Mouse (Mus musculus): ENCODE measurements around the gene Sgpl1.

Sgpl1 gene

DNA sequence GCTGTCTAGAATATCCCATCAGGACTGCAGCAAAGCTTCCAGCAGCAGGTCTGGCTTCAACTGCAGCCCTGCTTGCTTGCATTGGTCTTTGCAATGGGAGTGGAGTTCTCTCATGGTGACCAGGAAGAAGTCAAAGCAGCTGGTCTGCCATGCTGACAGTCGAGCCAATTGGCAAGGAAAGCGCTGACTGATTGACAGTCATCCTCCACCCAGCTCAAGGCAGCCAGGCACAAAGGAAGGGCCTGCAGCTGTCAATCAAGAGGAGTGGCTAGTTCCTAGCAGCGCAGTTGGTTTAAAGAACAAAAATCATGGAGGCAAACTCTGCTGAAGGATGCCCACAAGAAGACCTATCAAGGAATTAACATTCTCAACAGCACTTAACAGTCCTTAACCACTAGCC, 61.0 kb downstream of the Sgpl1 start:
- no peak for DNase-seq (ENCODE audit: low spot score in 2 of 2)

DNA sequence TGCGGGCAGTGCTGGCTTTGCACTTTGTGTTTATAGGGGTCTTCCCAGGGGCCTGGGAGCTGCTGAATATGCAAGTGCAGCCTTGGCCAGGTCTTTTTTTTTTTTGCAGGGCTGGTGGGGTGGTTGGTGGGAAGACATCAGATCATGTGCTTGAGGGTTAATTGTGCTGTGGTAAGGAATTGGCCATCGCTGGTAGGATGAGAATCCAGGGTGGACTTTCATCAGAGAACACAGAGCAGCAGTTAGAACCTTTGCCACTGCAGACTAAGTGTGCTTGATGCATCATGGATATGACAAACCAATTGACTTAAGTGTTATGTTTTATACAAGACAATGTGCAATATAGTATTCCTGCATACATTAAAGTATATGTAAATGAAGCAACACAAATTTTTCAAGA, 62.1 kb downstream of the Sgpl1 start:
- DNase-seq (ENCODE audit: low spot score in 2 of 2), result no peak

DNA sequence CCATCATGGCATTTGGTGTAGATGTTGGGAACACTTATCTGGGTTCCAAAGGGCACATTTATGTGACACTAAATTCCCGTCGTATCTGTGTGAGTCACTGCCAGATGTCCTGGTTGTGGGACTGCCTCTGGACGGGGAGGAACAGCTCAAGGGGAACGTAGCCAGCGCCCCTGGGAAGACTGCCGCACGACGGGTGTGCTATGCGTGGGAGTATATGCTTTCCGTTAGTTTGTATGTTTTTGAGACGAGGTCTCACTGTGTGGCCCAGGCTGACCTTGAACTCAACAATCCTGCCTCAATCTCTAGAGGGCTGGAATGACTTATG, 66.6 kb downstream of the Sgpl1 start:
- DNase-seq (ENCODE audit: low spot score in 2 of 2), result peak in 1 of 2 experiments; percentile 37

DNA sequence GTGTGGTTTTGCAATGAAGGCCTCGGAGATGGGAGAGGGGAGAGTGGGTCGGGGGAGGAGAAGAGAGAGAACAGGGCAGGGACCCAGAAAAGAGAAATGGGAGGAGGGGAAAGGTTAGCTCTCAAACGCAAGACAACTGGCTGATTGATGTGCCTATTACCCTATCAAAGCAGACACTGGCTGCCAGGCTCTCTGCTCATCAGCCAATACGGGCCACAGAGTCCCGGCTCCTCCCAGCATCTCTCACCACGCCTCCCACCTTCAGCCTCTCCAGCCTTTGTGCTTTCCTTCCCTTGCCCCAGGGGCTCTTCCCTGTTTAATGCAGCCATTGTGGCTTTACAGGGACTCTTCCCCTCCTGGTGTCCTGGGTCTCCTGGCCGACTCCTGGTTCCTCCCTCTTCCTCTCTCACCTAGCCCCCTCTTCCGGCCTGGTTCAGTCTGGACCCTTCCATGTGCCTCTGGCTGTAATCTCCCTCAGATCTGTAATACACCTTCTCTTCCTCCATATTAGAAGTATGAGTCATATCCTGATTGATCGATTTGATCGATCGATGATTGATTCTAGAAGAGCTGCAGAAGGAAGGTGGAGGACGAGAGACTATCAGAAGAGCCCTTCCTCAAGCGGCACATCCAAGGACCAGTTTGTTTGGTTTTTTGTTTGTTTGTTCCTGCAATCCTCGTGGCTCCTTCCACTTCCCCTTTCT, 67.1 kb downstream of the Sgpl1 start:
- peak in 1 of 2 experiments; percentile 69 for DNase-seq (ENCODE audit: low spot score in 2 of 2)

DNA sequence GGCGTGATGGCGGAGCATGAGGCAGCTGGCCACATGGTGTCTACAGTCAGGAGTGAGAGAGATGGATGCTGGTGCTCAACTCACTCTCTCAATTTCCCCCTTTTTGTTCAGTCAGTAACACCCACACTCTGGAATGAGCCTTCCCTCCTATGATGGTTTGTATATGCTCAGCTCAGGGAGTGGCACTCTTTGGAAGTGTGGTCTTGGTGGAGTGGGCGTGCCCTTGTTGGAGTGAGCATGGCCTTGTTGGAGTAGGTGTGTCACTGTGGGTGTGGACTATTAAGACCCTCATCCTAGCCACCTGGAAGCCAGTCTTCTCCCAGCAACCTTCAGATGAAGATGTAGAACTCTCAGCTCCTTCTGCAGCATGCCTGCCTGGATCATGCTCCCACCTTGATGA, 71.9 kb downstream of the Sgpl1 start:
- no peak for DNase-seq (ENCODE audit: low spot score in 2 of 2)

DNA sequence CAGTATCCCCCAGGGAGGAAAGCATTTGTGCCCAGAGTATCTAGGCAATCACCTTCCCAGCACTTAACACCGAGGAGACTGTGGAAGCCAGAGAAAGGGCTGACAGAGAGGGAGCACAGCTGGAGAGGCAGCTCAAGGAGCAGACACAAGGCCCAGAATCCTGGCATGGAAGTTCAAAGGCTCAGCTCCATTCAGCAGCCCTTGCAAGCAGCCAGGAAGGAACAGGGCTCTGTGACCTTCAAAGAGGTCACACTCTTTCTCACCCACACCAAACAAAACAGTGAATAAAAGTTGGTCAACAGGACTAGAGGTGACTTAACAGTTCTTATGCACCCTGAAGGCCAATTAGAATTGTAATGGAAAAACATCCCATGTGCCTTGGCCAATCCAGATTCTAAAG, 72.9 kb downstream of the Sgpl1 start:
- no peak for DNase-seq (ENCODE audit: low spot score in 2 of 2)

DNA sequence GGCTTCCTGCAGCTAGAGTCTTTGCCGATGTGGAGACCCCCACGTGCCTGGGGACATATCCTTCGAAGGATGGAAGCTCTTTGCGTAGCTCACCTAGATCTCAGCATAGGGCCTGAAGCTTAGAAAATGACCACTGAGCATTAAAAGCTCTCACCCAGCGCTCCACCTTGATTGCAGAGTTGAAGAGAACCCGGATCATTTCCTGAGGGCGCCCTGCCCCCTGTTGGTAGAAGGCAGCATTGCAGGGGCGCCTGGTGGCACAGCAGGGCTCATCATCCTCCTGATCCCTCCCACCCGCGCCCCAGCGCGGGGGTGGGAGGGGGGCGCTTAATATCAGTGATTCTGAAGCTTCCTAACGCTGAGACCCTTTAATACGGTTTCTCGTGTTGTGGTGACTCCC, 75.2 kb downstream of the Sgpl1 start:
- DNase-seq (ENCODE audit: low spot score in 2 of 2), result peak in 1 of 2 experiments; percentile 34

DNA sequence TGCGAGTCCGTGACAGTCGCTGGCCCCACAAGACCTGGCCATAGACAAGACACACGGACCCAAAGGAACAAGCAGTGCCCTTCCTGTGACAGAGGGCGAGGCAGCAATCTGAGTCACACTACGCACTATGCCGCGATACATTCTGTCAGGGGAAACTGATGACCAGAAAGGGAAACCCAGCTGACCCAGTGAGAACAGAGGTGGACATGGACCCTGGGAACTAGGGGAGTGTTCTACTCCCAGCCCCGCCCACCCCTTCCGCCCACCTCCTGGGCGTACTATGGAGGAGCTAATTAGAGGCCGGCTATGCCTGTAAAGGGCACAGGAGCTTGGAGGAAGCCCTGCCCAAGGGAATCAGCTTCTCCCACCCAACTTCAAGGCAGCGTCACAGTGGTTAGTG, 78.3 kb downstream of the Sgpl1 start:
- no peak for DNase-seq (ENCODE audit: low spot score in 2 of 2)

DNA sequence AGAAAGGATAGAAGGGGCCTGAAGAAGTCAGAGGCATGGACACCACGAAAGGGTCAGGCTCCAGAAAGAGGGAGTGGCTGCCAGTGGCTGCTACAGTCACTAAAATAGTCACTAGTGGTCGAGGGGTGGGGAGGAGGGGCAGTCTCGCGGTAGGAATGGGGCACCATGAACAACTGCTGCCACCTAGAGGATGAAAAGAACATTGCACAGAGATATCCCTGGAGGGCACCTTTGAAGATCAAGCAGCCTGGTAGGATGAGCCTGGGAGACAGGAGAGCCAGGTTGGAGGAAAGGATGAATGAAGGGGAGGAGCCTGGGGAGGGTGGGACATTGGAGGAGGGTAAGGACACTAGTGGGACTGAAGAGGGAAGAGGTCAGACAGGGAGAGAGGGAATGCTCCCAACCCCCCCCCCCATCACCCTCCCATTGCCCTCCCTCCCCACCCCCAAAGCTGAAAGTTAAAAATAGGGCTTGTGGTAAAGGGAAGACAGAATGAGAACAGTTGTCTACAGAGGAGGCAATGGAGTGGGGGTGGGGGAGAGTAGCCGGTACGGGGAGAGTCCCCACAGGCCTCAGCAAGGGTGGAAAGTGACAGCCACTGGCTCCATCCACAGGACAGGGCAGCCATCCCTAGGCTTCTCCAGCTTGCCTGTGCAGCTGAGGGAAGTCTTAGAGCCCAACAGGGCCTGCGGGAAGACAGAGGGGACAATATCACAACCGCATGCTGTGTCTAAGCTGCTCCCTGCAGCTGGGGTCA, 78.9 kb downstream of the Sgpl1 start:
- no peak for DNase-seq (ENCODE audit: low spot score in 2 of 2)

DNA sequence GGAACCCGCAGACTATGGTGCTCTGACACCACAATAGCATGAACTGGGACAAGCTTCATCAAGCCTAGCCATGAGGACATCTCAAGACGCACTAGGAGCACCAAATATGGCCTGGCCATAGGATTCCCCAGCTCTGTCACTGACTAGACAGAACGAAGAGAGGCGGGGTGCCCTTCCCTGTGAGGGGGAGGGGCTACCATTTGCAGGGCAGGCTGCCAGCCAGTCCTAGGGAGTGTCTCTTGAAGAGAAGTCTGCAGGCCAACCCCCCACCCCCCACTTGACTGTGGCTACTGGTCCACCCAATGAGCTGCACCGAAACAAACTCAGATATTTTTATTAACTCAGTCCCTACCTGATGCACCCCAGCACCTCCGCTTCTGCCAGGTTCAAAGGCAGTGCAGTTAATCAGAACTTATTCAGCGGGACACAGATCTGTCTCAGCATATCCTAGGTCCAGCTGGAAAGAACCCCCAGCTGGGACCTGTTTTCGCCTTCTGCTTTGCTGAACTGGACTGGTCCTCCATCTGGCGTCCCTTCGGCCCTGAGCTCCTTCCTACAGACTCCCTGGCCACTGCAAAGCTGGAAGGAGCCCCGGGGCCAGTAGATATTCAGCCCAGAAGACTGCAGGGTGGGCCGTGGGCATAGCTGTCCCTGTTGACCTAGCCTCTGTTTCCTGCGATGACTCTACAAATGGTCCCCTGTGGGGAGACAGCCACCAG, 82.1 kb downstream of the Sgpl1 start:
- peak; percentile 52 to 76 for DNase-seq (ENCODE audit: low spot score in 2 of 2)

DNA sequence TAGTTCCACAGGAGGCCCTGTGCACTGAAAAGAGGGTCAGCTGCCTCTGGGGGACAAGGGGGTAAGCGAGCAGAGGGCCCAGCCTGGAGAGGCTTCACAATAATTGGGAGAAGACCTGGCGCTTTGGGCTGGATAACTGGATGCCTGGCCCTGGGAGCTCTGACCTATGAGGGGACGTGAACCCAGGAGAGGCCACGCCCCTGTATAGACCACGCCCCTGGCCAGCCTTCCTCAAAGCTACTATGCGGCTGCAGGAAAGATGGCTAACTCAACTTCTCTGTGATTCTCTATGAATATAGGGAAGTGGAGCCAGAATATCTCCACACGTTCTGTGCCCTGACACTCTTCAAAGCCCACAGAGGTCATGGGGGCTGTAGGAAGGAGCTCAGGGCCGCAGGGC, 82.9 kb downstream of the Sgpl1 start:
- no peak for DNase-seq (ENCODE audit: low spot score in 2 of 2)

DNA sequence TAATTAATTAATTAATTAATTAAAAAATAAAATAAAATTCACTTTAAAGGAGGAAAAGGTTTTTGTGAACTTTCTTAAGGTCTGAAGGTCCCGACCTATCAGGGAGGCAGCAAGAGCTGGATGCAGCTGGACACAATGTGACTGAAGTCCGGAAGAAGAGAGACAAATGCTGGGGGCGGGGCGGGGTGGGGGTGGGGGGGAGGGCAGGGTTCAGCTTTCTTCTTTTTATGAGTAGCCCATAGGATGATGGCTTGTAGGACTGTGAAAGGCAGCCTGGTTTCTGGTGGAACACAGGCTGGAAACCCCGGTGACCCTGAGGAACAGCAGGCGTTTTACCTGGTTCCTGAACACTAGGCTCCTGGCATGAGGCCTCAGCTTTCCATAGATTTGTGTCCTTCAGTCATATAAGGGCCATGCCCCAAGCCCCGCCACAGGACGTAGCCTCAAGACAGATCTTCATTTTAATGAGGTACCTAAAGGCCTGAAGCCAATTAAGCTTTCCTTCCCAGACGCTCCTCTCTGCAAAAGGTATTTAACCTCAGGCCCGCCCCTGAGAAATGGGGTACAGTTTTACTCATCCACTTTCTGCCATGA, 84.1 kb downstream of the Sgpl1 start:
- DNase-seq (ENCODE audit: low spot score in 2 of 2), result no peak

DNA sequence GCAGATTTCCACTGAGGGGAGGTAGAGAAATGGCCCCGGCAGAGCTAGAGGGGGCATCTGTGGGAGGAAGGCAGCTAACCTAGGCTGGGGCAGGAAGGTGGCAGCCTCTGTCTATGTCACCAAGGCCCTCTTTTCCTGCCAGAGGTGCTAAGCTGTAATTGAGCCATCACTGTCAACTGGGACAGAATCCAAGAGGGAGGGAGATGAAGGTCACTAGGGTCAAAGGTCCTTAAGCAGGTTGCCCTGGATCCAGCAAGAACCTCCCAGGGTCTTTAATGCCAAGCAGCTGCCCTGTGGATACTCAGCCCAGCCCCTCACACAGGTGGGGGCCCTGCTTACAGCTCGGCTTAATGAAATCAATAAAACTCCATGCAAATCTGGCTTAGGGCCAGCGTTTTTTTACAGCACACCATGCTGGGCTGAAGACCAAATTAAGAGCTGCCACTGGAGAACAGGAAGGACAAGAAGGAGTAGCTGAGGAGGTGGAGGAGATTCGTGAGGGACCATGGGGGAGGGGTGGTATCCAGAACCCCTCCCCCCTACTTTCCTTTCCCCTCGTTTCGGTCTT, 87.9 kb downstream of the Sgpl1 start:
- DNase-seq (ENCODE audit: low spot score in 2 of 2), result no peak

DNA sequence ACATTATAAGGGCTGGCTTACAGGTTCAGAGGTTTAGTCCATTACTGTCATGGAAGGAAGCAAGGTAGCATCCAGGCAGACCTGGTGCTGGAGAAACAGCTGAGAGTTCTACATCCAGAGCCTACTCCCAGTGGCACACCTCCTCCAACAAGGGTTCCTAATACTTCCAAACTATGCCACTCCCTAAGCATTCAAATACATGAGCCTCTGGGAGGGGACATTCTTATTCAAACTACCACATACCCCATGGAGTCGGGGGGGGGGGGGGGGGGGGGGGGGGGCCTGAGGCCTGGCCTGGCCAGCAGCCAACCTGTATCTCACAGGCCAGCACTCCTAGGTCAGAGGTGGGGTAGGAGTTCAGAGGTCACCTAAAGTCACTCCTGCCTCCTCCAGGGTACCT, 88.4 kb downstream of the Sgpl1 start:
- no peak for DNase-seq (ENCODE audit: low spot score in 2 of 2)

DNA sequence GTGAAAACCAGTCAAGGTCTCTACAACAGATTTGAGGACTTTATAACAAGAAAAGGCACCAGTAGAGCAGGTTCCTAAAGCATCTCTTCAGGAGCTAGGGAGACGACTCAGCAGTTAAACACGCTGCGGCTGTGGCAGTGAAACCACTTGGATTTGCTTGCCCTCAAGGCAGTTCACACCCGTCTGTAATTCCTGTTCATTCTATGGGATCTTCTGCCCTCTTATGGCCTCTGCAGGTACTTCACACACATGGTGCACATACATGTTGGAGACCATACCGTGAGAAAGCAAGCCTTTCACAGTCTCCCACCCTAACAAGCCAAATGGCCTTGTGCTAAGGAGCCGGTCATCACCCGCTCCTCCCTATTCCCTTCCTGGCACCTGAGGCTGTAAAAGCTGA, 90.8 kb downstream of the Sgpl1 start:
- no peak for DNase-seq (ENCODE audit: low spot score in 2 of 2)

DNA sequence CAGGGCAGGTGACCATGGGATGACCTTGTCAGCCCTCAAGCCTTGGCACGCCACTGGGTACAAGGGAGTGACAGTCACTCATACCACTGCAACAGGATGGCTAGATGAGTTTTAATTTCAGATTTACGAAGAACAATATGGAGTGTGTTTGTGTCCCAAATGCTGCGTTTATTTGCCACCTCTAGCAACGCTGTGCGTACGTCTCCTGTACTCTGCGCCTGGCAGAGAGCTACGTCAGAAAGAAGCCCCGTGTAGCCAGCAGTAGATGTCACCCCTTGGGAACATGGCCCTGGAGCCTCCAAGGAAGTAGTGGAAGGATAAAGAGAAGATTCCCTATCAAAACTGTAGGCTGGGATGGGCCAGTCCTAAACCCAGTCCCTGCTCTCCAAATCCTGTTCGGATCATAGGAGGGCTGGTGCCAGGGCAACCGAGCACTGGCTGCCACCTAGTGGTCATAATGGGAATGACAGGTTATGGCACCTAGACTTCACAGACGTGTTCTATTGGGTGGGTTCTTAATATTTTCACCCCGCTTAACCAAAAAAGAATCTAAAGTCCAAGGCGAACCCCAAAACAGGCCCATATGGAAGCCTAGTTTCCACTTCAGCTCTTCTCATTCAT, 95.4 kb downstream of the Sgpl1 start:
- peak; percentile 31 to 81 for DNase-seq (ENCODE audit: low spot score in 2 of 2)
